Mouse (Mus musculus): ENCODE data around the gene Fam241b.

Fam241b gene

GRCm38 (mm10) chr10:62143820-62144219, at the start of gene Fam241b:
Gene Fam241b (minus strand): TSS chr10:62143920.
- no peak for DNase-seq

DNA sequence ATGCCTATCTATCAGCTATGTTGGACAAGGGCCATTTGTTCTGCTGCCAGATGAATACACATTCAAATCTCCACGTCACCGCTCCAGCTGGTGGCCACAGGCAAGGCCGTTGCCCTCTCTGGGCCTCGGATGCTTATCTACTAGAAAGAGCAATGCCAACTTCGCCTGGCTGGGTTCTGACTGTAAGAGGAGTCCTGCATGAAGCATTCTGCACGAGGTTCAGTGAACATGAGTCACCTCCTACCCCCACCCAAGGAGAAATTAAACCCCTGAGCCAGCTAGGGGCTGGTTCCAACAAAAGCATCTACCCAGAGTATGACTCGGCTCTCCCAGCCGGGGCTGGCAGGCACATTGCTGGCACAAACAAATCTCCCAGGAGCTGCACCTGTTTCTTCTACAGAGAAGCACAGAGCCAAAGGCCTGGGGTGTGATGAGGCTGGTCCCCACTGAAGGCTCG, 49.0 kb upstream of the Fam241b start:
- no peak for DNase-seq

GRCm38 (mm10) chr10:62190821-62191220, 47.1 kb upstream of the Fam241b start:
- no peak for DNase-seq

DNA sequence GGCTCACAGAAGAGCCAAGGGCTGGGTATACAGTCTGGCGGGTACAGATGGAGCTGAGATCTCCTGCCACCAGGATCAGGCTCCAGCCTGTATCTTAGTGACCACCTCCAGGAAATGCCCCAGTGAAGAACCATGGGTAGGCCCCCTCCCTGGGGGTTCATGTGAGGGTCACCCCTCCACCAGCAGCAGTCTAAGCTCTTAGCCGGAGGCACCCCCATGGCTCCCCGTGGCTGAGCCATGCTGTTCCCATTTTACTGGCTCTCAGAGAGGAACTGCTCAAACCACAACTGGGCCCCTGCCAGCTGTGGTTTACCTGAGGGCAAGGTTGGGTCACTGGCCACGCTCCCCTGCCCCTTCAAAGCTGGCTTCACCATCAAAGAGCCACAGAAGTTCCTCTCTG, 46.2 kb upstream of the Fam241b start:
- no peak for DNase-seq

- DNase-seq = no peak
These were observed 45.6 kb upstream of the Fam241b start for GRCm38 (mm10) chr10:62189303-62189702.

DNA sequence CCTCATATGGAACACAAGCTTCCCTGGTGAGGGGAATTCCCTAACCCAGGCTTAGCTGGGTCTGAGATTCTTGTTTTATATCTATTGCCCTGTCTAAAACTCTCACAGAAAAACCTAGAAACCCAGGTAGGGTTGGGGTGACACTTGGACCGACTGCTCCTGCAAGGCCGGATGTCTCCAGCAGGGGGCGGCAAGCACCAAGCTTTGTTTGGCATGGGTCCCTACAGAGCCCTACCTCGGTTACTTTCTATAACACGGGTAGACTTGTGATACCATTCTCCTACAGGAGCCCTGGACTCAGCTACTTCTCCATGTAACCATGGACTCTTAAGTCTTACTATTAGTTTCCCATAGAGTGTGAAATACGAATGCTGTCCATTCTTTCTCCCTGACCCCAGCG, 43.2 kb upstream of the Fam241b start:
- peak; percentile 89 for DNase-seq

DNA sequence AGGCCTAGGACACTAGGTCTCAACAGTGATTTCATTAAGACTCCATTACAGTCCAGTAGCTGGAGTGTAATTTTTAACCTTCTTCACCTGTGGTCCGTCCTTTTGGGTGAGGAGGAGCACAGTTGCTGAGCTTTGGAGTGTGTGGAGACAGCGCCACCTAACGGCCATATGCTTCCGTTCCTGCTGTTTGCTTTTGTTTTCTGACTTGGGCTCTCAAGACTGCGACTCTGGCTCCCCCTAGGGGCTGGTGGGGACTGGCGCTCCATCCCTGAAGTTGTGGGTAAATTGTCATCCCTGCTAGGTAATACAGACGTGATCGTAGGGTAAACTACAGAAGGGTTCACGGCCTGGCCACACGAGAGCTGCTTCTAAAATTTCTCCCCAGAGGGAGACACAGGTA, 39.3 kb upstream of the Fam241b start:
- DNase-seq = peak; percentile 100

DNA sequence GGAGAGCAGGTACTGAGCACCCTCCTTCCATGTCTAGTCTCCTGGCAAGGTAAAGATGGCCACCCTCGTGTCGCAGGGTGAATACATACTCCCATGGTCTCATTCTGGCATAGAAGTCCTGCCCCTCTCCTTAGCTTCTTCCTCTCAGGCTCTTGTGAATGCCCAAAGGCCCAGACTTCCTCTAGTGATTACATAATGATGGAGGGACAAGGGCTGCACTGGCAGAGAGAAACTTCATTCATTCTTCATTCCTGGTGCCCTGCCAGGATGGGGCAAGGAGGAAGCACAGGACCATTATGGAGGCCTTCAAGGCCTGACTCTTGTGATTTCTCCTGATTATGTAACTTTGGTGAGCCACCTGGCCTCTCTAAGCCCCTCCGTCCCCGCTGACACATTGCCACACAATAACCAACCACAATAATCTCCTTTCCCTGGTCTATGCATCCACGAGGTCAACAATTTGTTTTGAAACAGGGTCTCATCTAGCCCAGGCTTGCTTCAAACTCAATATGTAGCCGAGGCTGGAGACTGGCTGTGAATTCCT, 38.8 kb upstream of the Fam241b start:
- DNase-seq = no peak

GRCm38 (mm10) chr10:62181701-62182100, 38.0 kb upstream of the Fam241b start:
- no peak for DNase-seq

DNA sequence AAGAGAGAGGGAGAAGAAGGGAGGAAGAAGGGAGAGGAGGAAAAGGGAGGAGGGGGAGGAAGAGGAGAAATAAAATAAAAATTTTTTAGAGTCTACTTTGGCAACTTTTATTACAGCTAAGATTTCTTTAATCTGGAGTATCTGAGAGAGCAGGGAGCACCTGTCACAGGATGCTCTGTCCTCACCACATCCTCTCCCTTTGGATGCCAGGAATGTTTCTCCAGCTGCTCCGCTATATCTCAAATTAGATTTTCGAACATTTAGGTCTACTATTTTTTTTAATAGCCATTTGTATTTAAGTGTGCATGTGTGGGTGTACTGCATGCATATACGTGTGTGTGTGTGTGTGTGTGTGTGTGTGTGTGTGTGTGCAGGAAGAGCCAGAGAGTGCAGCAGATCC, 36.2 kb upstream of the Fam241b start:
- no peak for DNase-seq

DNA sequence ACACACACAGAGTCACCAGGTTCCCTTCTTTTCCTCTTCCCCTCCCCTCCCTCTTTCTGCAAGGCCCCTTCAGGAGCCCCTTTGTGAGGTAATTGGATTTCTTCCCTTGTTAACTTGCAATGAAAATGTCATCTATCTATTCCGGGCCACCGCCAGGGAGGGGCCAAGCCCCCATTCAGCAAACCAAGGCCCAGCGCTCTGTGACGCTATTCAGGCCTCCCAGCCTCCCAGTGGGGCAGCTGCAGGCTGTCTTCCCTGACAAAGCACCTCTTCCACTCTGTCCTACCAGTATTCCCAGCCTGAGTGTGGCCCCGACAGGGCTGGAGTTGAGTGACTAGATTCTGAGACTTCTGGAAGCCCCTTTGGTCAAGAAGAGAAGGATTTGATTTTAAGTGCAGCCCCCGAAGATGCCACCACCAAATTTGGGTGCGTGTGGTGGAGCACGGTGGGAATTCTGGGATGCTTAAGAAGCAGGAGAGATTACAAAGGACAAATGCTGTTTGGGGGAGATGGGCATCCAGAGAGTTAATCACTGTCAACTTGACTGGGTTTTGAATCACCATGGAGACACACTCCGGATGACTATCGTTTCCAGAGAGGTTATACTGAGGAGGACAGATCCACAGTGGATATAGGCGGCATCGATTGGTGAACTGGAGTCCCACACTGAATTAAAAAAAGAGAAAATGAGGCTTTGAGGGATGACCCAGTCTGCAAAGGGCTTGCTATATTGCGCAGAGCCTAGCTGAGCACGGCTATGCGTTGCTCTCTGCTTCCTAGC, 31.0 kb upstream of the Fam241b start:
- DNase-seq = no peak

- no peak for DNase-seq
These were observed 30.3 kb upstream of the Fam241b start for GRCm38 (mm10) chr10:62173941-62174448.

DNA sequence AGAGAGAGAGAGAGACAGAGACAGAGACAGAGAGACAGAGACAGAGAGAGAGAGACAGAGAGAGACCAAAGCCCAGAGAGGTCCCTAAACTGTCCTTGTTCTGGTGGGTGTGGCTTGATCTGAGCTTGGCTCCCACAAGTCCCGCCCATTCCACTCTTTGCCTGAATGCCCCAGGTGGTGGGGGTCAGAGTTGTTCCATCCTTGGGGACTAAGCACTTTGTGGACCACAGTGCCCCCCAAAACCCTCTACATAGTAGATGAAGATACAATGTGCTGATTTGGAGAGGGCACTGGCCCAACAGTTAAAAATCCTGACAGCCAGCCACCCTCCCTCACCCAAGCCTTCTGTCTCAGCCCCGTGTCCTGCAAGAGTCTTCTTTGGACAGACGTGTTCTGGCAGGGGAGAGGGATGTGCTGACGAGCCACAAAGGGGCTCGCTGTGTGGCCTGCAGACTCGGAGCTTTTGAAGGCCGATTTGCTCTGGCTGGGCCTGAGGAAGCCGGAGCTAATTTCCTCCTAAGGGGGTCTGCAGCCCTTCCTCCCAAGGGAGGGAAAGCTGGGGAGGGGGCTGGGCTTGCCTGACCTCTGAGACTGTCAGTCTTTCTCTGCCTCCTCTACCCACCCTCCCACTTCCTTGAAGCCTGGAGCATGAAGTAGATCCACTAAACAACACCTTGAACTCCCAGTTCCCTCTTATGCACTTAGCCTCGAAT, 29.3 kb upstream of the Fam241b start:
- DNase-seq = no peak

DNA sequence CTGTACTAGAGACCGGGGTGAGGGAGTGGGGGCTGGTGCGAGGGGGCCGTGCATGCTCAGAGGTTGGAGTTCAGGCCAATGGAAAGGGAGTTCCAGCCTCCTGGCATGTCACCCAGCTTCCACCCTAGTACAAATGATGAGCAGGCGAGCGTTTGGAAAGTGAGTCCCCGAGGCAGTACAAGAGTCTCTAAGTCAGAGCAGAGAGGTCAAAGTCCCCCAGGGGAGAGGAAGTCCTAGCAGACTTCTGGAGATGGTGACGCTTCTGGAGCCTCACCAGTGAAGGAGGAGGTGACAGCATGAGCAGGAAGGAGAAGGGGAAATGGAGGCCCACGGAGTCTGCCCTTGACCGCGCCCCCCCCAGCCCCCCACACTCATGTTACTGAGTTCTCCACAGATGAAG, 18.7 kb upstream of the Fam241b start:
- no peak for DNase-seq

DNA sequence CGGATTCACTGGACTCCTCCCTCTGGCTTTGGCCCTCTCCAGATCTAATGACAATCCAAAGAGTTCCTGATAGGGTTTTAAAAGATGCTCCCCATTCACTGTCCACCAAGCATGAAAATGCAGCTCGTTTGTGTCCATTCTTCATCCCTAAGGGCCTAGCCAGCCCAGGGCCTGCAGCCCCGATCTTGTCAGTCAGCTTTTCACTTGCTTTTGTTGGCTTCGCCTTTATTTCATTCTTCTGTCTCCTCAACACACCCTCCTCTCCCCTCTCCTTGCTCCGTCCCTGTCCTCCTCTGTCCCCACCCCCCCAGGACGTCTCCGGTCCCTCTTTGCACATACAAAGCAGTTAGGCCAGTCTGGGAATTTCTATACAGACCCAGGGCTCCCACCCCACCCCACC, 6.2 kb upstream of the Fam241b start:
- DNase-seq = no peak

- no peak for DNase-seq
These were observed 3.9 kb upstream of the Fam241b start for GRCm38 (mm10) chr10:62147466-62148248.

GRCm38 (mm10) chr10:62145957-62146356, 2.2 kb upstream of the Fam241b start:
- no peak for DNase-seq

DNA sequence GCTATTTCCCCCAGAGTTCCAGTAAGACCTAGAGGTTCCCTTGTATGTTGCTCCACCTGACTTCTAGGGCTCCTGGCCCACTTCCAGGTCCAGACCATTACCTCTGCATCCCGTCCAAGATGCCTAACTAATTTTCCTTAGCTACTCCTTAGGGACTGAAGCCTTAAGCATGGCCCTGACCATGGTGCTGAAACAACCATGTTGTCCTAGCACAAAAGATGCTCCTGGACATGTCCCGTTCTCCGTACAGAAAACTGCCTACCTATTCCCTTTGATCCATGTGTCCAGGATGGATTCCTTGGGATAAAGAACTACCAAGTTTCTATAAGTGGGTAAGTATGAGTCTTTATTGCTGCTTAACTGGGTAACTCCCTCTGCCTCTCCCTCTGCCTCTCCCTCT, 5.7 kb downstream of the Fam241b start:
- no peak for DNase-seq

- no peak for DNase-seq
These were observed 6.6 kb downstream of the Fam241b start for GRCm38 (mm10) chr10:62137150-62137549.

DNA sequence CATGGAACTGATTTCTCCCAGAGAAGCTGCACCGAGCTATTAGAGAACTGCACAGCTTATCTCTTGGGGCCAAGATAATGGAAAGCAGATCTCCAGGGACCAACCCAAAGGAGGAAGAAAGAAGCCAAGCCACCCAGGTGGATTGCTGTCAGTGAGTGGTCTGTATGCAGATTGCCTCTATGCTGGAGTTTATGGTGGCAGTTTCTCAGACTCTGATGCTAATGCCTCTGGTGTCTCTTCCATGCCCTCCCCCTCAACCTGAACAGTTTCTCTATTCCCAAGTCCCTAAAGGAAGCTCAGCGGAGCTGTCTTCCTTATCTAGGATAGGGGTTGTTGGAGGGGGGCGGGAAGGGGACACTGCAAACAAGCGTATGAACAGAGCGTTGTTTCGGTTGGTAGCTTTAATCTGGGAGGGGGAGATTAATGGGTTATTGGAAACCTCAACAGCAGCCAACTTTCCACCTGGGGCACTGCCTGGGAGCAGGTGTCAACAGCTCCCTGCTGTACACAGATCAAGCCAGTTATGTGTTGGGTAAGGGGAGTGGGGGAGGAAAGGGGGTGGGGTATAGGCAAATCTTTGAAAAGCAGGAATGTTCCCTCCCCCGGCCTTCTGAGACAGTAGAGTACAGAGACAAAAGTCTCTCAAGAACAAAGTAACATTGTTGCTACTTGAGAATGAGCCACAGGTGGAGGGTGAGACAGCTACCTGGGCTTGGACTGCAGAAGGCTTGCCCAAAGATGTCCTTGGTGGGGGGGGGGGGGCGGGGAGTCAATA, 7.8 kb downstream of the Fam241b start:
- DNase-seq = no peak

- DNase-seq = no peak
These were observed 10.9 kb downstream of the Fam241b start, which contains the start of gene Neurog3 for GRCm38 (mm10) chr10:62132691-62133281. Gene Neurog3 (plus strand): TSS chr10:62133090.
